Mouse (Mus musculus) layer of hippocampus, adult 11-12 months (tissue): ENCODE data around the gene Mmp24.

Experiments used
- DNase-seq: peaks from one replicate; pipeline ENCODE4 v3.0.0; 2022; ENCODE audit warnings: low spot score

Gene Mmp24

DNA sequence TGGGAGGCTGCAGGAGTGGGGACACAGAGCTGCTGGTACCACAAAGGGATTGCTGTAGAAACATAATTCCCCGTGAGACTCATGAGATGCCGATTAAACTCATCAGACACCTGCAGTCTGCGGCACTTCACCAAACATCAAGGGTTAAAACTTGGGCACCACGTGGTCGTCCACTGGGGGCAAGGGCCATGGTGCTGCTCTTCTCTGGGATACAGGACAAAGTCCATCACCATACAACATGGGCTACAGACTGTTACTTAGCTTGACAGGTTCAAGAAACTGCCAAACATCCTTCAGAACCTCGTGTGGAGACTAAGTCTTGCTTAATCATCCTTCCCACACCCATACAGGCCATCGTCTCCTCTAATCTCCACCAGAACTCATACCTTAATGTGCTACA, 85.0 kb downstream of the Mmp24 start:
- DNase-seq, result no peak

DNA sequence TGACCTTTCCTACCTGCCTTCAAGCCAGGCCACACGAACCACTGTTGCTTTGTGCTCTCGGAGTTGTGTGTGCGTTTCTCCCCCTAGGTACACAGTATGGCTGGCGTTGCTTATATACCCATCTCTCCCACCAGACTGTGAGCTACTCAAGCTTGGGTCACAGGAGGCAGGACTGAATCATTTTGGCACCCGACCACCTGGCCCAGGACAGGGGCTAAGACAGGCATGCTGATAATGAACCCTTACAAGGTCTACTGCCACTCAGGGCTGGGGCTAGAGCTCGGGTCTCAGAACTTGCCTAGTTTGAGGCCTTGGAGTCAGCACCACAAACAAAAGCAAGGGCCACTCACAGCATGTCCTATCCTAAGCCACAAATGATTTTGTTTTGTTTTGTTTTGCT, 86.4 kb downstream of the Mmp24 start:
- no peak for DNase-seq

DNA sequence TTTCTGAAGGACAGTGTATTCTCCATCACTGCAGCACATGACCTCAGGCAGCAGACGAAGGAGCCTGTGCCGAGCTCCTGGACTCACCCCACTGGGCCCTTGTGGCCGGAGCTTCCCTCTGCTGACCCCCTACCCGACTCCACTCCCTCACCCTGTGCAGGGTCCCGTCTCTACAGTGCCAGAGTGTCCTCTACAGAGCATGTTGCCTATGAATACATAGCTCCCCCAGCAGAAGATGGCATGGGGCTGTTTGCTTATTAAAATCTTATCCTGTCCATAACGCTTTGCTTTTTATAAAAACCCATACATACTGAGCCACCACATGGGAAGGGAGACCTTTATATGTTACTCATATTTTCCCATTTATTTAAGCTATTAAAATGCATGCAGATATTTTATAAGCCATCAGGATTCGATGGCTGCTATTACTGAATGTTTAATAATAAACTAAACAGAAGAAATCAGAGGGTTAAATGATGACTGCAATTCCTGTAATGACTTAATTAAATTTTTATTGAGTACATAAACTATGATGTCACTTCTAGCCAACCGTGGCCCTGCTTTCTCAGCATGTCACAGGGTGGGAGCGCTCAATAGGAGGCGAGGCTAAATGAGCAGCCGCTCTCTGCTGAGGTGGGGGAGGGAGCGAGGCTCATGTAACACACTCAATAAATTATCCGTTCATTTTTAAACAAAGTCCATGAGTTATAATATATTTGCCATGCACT, 87.6 kb downstream of the Mmp24 start:
- DNase-seq, result no peak

DNA sequence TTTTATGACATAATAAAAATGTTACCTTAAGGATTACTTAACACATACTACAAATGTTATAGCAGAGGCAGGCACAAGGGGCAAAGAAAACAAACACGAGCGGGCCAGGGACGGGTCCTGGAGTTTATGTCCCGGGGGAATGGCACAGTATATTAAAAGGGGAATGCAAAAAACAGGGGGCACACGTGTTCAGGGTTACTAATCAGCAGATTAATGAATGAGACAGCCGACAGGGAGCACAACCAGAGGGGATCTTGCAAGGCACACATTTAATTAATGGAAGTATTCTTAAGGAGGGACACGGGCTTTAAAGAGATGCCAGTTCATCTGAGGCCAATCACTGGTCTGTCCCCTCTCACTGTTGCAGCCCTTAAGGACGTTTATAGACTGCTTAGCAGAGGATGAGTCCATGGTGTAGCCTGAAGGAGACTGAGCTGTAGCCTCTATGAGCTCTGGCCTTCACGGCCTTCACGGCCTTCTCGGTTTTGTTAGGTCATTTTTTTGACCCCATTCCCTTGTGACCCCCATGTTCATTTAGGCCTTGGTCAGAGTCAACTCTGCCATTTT, 88.2 kb downstream of the Mmp24 start:
- DNase-seq, result no peak
